Mouse (Mus musculus): Measurements from ENCODE around the gene Zfp92.

Gene Zfp92

GRCm38 (mm10) chrX:73474340-73475165 is 63.7 kb downstream of the Zfp92 start:
- no peak for DNase-seq (ENCODE audit: low spot score in 2 of 2)

GRCm38 (mm10) chrX:73475658-73476256 is 64.9 kb downstream of the Zfp92 start:
- no peak for DNase-seq (ENCODE audit: low spot score in 2 of 2)

DNA sequence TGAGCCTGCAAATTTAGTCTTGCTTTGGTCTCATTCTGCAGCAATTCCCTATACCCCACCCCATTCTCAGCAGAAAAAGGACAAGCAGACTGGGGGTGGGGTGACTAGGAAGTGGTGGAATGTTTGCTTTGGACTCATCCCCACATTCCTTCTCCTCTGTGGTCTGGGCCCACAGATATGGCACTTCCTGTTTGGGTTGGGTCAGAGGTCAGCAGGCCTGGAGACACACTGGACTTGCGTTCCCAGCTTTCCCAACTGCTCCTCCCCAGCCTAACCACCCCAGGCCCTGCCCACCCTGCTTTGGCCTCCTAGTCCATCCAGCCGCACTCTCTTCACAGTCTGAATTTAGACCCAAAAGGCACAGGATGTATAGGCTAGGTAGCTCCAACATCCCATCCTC is 65.7 kb downstream of the Zfp92 start:
- no peak for DNase-seq (ENCODE audit: low spot score in 2 of 2)

DNA sequence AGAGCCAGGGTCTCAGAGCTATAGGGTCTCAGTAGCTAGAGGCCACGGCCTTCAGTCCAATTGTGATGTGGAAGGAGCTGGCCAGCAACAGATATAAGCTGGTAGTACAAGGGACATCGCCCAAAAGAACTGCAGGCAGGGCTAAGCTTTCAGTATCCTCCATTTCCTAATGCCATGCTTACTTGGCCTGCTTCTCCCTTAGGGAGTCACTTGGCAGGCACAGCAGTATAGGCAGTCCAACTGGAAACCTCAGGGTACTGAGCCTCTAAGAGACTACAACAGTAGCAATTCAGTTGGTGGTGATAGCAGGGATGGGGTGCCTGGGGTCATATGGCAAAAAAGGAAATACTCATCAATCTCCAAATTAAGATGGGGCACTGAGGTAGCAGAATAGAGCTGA is 66.6 kb downstream of the Zfp92 start:
- DNase-seq (ENCODE audit: low spot score in 2 of 2) = no peak
